Mouse (Mus musculus): ENCODE measurements around the gene Ctcf. TPM values are rescaled to one million over a fixed set of nuclear protein-coding genes. Genes with fewer than 3 reads are reported as not detected.

The Ctcf gene
- polyA plus RNA-seq (2015; fragmentation: Nextera tagmentation; extraction: Ambion mirVana) = 95.3 and 95.7 TPM in 2 replicates

DNA sequence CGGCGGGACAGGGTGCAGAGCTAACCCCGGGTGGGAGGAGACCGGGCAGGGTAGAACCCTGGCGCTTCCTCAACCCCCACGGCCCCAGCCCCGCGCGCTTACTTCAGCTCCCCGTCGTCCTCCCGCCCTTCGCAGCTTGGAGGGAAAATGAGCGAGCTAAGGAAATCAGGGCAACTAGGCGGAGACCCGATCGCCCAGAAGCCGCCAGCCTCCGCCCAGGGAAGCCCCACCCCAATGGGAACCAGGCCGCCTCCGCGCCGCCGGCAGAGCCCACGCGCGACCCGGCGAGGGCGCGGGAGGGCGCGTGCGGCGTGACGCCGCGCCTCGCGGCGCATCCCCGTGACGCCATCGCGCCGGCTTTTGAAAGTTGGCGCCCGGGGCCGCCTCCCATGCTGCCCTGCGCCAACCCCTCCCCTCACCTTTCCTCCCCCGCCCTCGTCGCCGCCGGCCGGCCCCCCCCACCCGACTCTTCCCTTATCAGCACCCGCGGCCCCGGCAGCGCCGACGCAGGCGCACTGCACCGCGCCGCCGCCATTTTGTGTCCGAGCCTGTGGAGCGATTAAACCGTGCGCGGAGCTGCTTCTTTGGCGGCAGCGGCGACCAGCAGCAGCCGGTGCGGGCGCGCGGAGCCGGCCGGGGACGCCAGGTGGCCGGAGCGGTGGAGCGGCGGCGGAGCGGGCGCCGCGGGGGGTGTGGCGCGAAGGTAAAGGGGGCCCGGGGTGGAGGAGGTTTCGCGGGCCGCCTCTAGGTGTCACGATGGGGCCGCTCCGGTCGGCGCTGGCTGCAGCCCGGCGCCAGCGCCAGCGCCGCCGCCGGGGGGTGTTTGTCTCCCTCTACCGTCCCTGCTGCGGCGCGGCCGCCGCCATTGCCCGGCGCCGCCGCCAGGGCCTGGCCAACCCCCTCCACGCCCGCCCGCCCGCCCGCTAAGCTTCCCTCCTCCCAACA is at the start of gene Ctcf:
Gene Ctcf, plus strand, starts transcription at position 551 of the 945 bp plus-strand sequence.

DNA sequence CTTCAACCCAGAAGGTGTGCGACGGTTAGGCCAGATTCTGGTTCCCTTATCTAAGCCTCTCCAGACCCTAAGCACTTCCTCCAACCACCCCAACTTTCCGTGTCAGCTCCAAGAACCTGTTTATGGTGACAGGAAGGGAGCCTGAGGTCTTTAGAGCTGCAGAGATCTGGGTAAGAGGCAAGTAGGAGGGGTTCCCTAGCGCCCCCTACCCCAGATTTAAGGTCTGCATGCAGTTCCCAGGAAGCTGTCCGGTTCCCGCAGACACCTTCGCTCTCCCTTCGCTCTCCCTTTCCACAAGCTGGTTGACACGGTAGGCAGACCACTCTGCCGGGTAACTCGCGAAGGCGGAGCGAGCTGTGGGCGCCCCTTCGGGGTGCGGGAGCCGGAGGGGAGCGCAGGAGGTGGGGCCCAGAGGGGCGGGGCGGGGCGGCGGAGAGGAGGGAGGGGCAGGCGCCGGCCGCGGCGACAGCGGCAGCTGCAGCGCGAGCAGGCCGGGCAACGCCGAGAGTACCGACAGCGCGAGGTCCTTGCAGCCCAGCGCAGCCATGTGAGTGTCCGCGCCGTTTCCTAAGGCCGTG is 31.5 kb upstream of the Ctcf start, which contains the start of gene Ripor1:
Gene Ripor1, plus strand, starts transcription at position 452 of the 578 bp plus-strand sequence.

DNA sequence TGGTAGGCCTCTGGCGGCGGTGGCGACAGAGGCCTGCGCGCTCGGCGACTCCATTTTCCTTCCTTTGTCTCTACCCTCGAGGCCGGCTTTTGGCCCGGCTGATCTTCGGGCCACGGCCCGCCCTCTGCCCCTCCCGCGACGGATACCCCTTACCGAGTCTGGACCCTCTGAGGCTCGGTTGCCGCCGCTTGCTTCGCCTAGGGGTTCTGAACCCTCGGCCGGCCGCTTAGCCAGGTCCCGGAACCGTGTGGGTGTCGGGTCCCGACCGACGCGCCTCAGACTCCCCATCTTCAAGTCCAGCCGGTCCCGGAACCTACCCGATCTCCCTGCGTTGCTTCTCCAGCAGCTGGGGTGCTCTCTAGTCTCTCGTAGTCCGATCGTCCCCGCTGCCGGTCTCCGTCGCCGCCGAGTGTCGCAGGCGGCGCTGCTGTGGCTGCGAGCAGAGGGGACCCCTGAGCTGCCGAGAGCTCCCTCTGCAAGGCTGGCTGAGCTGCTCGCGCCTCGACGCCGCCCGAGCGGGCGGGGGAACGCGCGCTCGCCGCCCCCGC is 669 bp downstream of the Ctcf start, which contains the start of gene Agrp:
Gene Agrp, minus strand, starts transcription at position 431 of the 548 bp plus-strand sequence.

DNA sequence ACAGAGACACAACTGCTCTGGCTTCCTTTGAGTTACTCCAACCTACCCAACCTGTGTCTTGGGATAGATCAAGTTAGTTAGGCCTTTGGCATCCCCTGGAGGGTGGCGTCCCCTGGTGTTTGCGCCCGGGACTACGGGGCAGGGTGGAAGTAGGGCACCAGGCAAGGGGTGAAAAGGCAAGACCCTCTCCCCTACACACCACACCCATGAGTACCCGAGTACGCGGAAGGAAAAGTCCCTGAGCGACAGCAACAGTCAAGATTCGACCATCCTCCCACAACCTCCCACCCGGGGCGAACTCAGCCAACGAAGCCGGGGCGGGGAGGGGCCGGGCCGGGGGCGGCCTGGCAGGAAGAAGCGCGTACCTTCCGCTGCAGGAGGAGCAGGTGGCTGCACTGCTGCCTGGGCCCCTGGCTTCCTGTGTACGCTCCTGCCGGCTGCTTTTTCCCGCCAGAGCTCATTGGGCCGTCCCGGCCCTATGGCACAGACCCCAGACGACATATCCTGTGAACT is 49.5 kb downstream of the Ctcf start, which contains the start of gene Carmil2:
Gene Carmil2, plus strand, starts transcription at position 479 of the 513 bp plus-strand sequence.

DNA sequence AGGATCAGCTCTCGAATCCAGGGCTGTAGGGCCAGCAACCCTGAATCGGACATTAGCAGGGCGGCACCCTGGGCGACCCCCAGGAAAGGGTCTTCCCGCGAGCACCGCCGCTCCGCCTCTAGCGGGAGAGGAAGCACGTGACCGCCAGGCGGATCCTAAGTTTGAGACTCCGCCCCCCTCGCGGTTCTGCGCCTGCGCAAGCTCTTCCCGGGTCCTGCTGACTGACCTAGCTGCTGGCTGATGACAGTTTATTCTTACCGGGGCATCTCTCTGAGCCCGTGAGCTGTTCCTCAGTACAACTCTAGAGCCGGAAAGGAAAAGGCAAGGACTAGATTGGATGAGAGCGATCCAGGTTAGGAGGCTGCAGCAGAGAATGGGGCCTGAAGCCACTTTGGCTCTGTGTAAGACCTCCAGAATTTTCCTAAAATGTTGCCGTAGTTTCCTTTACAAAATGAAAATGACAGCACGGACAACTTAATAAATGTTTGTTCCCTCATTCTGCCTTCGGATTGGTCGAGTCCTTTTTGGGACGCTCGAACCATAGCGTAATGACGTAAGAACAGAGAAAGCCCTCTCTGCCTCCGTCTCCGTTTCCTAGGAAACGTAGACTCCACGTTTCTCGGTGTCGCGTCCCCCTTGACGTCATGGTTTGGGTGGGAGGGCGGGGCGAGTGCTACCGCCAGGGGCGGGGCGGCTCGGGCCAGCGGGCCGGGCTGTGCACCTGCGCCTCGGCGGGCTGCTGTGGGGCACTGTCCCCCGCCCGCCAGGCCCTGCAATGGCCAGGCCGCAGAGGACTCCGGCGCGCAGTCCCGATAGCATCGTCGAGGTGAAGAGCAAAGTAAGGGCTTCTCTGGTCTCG is 64.8 kb downstream of the Ctcf start, which contains the start of the genes Acd and Pard6a:
Gene Acd, minus strand, starts transcription at position 137 of the 859 bp plus-strand sequence.
Gene Pard6a, plus strand, starts transcription at position 183 of the 859 bp plus-strand sequence.

DNA sequence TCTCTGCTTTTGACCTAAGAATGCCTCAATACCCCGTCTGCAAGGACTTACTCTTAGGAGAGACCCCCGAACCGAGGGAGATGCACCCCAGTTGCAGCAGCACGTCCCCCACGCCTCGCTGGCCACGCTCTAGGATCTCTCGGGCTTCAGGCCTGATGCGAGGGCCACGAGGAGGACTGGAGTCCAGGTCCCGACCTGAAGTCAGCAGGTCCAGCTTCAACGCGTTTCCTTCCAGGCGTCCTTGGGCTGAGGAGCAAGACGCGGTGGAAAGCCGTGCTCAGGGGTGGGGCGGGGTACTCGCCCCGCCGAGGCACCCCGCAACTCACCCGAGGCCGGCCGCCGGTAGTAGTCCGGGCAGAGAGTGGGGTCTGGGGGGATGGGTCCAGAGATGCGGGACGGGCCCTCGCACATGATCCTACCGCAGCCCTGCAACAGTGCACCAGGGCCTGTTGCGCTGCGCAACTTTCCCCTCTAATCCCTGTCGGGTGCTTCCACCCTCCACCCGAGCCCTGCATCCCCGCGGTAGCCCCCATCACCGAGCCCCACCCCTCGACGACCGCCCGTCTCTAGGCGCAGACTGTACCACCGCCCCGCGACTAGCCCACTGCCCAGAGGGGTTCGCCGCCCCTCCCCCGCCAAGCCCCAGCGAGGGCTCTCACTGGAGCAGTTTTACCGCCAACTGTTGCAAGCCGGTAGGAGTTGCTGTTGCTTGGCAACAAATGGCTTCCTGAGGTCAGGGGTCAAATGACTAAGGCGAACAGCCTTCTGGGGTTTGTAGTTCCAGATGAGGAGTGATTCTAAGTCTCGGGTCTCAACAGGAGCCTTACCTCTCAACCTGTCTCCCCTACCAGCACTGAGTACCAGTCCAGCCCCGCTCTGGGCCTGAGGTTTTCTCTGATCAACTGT is 71.4 kb downstream of the Ctcf start, which contains the start of the genes 4933405L10Rik and Enkd1:
Gene 4933405L10Rik, plus strand, starts transcription at position 158 of the 906 bp plus-strand sequence.
Gene Enkd1, minus strand, starts transcription at position 713 of the 906 bp plus-strand sequence.

MicroRNAs encoded within 50 kb of the gene (microRNA counts, 519-probe panel; counts per million panel counts)
- 88.3 counts per million for microRNA mmu-miR-1966

Other genes starting within 250 kb of the Ctcf start
- 0.15 TPM in 1 of 2 replicates, not detected in the other for gene Kctd19, start 223.1 kb upstream of the Ctcf start, polyA plus RNA-seq (2015; fragmentation: Nextera tagmentation; extraction: Ambion mirVana)
- gene Lrrc36, start 223.0 kb upstream of the Ctcf start, polyA plus RNA-seq (2015; fragmentation: Nextera tagmentation; extraction: Ambion mirVana) = 0.25 and 0.44 TPM in 2 replicates
- gene Tppp3, start 165.0 kb upstream of the Ctcf start, polyA plus RNA-seq (2015; fragmentation: Nextera tagmentation; extraction: Ambion mirVana) = 6.6 and 9.6 TPM in 2 replicates
- gene Zdhhc1, start 139.7 kb upstream of the Ctcf start, polyA plus RNA-seq (2015; fragmentation: Nextera tagmentation; extraction: Ambion mirVana) = 6.8 and 10.3 TPM in 2 replicates
- 1.1 and 2.4 TPM in 2 replicates for gene Hsd11b2, start 117.8 kb upstream of the Ctcf start, polyA plus RNA-seq (2015; fragmentation: Nextera tagmentation; extraction: Ambion mirVana)
- gene Atp6v0d1, start 70.5 kb upstream of the Ctcf start, polyA plus RNA-seq (2015; fragmentation: Nextera tagmentation; extraction: Ambion mirVana) = 63.4 and 73.0 TPM in 2 replicates
- 11.4 and 14.0 TPM in 2 replicates for gene Ripor1, start 31.3 kb upstream of the Ctcf start, polyA plus RNA-seq (2015; fragmentation: Nextera tagmentation; extraction: Ambion mirVana)
- 0.34 TPM in 1 of 2 replicates, not detected in the other for gene Agrp, start 825 bp downstream of the Ctcf start, polyA plus RNA-seq (2015; fragmentation: Nextera tagmentation; extraction: Ambion mirVana)
- 1.6 and 2.0 TPM in 2 replicates for gene Carmil2, start 49.7 kb downstream of the Ctcf start, polyA plus RNA-seq (2015; fragmentation: Nextera tagmentation; extraction: Ambion mirVana)
- 37.3 and 37.4 TPM in 2 replicates for gene Acd, start 64.5 kb downstream of the Ctcf start, polyA plus RNA-seq (2015; fragmentation: Nextera tagmentation; extraction: Ambion mirVana)
- 10.8 and 12.9 TPM in 2 replicates for gene Pard6a, start 64.6 kb downstream of the Ctcf start, polyA plus RNA-seq (2015; fragmentation: Nextera tagmentation; extraction: Ambion mirVana)
- not detected in 2 replicates for gene 4933405L10Rik, start 71.1 kb downstream of the Ctcf start, polyA plus RNA-seq (2015; fragmentation: Nextera tagmentation; extraction: Ambion mirVana)
- 8.8 and 9.2 TPM in 2 replicates for gene Enkd1, start 71.6 kb downstream of the Ctcf start, polyA plus RNA-seq (2015; fragmentation: Nextera tagmentation; extraction: Ambion mirVana)
- gene Gfod2, start 122.1 kb downstream of the Ctcf start, polyA plus RNA-seq (2015; fragmentation: Nextera tagmentation; extraction: Ambion mirVana) = 3.8 and 4.0 TPM in 2 replicates
- 43.9 and 49.2 TPM in 2 replicates for gene Ranbp10, start 190.8 kb downstream of the Ctcf start, polyA plus RNA-seq (2015; fragmentation: Nextera tagmentation; extraction: Ambion mirVana)
- 0.22 and 0.23 TPM in 2 replicates for gene Tsnaxip1, start 191.2 kb downstream of the Ctcf start, polyA plus RNA-seq (2015; fragmentation: Nextera tagmentation; extraction: Ambion mirVana)
- 21.0 and 21.1 TPM in 2 replicates for gene Cenpt, start 216.7 kb downstream of the Ctcf start, polyA plus RNA-seq (2015; fragmentation: Nextera tagmentation; extraction: Ambion mirVana)
- 33.8 and 34.9 TPM in 2 replicates for gene Thap11, start 218.6 kb downstream of the Ctcf start, polyA plus RNA-seq (2015; fragmentation: Nextera tagmentation; extraction: Ambion mirVana)
- gene Nutf2, start 224.0 kb downstream of the Ctcf start, polyA plus RNA-seq (2015; fragmentation: Nextera tagmentation; extraction: Ambion mirVana) = 125 and 144 TPM in 2 replicates
- 16.4 and 18.2 TPM in 2 replicates for gene Edc4, start 244.3 kb downstream of the Ctcf start, polyA plus RNA-seq (2015; fragmentation: Nextera tagmentation; extraction: Ambion mirVana)

All from spleen, postnatal 0 days (tissue).